Mouse (Mus musculus): ENCODE results near the gene 6430571L13Rik. TPM values are rescaled to one million over a fixed set of nuclear protein-coding genes. Genes with fewer than 3 reads are reported as not detected.

6430571L13Rik gene
- polyA plus RNA-seq (2015; fragmentation: Nextera tagmentation; extraction: Ambion mirVana) = 9.7 TPM in 2 replicates

DNA sequence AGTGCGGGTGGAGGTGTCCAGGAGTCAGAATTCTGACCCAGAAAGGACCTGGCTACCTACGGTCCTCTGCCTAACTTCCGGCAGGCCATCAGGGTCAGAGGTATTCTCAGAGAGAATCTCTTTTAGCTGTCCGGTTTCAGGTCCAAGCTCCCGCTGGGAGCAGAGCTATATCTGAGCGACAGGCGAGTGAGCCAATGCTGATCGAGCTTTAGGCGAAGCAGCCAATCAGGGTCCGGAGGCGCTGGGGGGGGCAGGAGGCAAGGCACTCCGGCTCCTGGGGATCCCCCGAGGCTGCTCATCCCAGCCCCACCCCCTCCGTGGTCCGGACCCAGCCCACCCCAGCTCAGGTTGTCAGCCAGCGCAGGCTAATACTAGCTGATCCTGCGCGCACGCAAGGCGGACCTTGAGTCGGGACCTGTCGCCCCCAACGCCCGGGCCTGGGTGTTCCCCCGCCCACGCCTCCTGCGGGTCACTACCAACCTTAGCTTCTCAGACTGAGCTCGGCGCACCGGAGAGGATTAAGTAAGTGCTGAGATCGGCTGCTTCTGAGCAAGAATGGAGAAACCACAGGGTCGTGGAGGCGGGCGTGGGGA lies at the start of gene 6430571L13Rik:
TSS of gene 6430571L13Rik (plus strand) at position 336 of the 593 bp plus-strand sequence.
- under 1% methylated on average over 34 of the region's 34 CpGs for WGBS
- Histone ChIP-seq H3K27me3 (replicated peaks) (no peaks in the 10 kb centered on the region), H3K4me2 (peak within 1 kb of the TSS; percentile 66), H3K9me3 (no peaks in the 10 kb centered on the region), H3K4me3 (peak within 1 kb of the TSS; percentile 59), H3K9ac (peak within 1 kb of the TSS; percentile 65), H3K27ac (peak within 1 kb of the TSS; percentile 75), H3K4me1 (peaks cover 32% of the 10 kb centered on the region), H3K36me3 (replicated peaks) (no peaks in the 10 kb centered on the region)
- peak; percentile 92 for ATAC-seq (replicated peaks)

DNA sequence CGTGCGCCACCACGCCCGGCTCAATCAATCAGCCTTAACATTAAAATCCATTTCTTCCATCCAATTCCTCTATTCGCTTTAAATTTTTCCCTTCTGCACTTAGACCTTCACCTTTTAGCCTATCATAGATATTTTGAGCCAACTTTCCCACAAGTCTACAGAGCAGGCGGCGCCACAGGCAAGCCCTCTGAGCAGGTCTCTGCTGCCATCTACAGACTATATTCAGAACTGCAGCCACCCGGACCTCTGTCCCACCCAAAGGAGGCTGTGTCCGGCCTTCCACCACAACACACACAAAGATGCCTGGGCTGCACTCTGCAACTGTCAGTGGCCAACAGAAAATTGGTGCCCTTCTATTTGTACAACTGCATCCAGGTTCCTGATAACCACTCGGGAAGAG lies 49.5 kb upstream of the 6430571L13Rik start:
- WGBS = 30% methylated on average over 10 of the region's 10 CpGs
- 0 out of 2 replicates have a peak, but pooled peaks have one; percentile 55 for ATAC-seq (replicated peaks)

DNA sequence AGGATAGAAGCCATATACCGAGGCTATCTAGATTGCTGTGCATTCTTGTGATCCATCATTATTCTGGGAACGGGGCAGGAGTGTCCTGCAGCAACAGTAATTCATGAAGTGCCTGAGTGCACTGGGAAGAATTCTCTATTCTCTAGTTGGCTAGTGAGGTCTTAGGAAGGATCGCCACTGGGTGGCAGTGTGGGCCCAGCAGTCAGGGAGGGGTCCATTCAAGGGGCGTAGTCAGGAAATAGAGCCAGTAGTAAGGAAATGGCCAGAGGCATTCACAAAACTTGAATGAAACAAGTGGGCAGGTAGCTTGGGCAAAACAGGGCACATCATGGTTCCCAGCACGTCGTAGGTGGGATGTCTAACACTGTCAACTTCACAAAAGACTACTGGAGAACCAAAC lies 46.2 kb upstream of the 6430571L13Rik start:
- no peak for ATAC-seq (replicated peaks)

More for the DNA sequence above, 49.5 kb upstream of the 6430571L13Rik start:
- Histone ChIP-seq H3K4me3 (no peak overlapping the region), H3K4me1 (peaks cover 9% of the 10 kb centered on the region), H3K36me3 (replicated peaks) (no peaks in the 10 kb centered on the region), H3K9ac (no peak overlapping the region), H3K27ac (no peak overlapping the region), H3K4me2 (no peak overlapping the region), H3K27me3 (replicated peaks) (peaks cover 11% of the 10 kb centered on the region), H3K9me3 (no peaks in the 10 kb centered on the region)

DNA sequence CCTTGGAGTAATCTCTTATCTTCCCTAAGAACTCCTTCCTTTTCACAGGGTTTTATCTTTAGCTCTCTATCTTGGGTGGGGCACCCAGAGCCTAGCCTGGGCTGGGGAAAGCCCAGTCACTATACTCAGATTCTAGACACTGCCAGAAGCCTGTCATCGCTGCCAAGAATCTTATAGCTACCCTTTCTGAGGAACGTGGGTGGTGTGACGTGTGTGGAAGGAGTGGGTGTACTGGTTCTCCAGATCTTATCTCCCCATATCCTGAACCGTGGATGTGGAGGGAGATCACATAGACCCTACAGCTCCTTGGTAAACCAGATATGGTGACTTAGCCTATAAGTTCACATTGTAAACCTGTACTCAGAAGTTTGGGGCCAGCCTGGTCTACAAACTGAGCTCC lies 44.8 kb upstream of the 6430571L13Rik start:
- ATAC-seq (replicated peaks) = no peak
- Histone ChIP-seq H3K4me2 (peak overlapping the region; percentile 97), H3K9me3 (no peaks in the 10 kb centered on the region), H3K27me3 (replicated peaks) (no peaks in the 10 kb centered on the region; the same call in none of the 2 replicates), H3K27ac (no peak overlapping the region), H3K9ac (no peak overlapping the region), H3K4me3 (no peak overlapping the region), H3K36me3 (replicated peaks) (no peaks in the 10 kb centered on the region), H3K4me1 (peaks cover 22% of the 10 kb centered on the region)
- 84% methylated on average over 4 of the region's 4 CpGs for WGBS

More for the DNA sequence above, 46.2 kb upstream of the 6430571L13Rik start:
- H3K27ac ChIP-seq = no peak overlapping the region
- peaks cover under 1% of the 10 kb centered on the region for H3K27me3 ChIP-seq (replicated peaks)
- no peak overlapping the region for H3K9ac ChIP-seq
- no peak overlapping the region for H3K4me2 ChIP-seq
- no peaks in the 10 kb centered on the region for H3K36me3 ChIP-seq (replicated peaks)
- no peak overlapping the region for H3K4me3 ChIP-seq
- 8% methylated on average over 6 of the region's 6 CpGs for WGBS
- H3K4me1 ChIP-seq = peaks cover 28% of the 10 kb centered on the region
- H3K9me3 ChIP-seq = no peaks in the 10 kb centered on the region

GRCm38 (mm10) chr9:107296016-107296040 lies 44.6 kb upstream of the 6430571L13Rik start, which contains the start of gene Cish:
Cish (plus strand) TSS chr9:107296026.
- H3K9ac ChIP-seq = peak within 1 kb of the TSS; percentile 67
- no peaks in the 10 kb centered on the region for H3K36me3 ChIP-seq (replicated peaks)
- peak within 1 kb of the TSS; percentile 97 for H3K4me2 ChIP-seq
- ATAC-seq (replicated peaks) = no peak
- H3K4me1 ChIP-seq = peaks cover 22% of the 10 kb centered on the region
- peak within 1 kb of the TSS; percentile 72 for H3K4me3 ChIP-seq
- H3K27ac ChIP-seq = peak within 1 kb of the TSS; percentile 52
- no peaks in the 10 kb centered on the region; the same call in none of the 2 replicates for H3K27me3 ChIP-seq (replicated peaks)
- H3K9me3 ChIP-seq = no peaks in the 10 kb centered on the region

- peak; percentile 50 for ATAC-seq (replicated peaks)
- H3K9ac ChIP-seq = peak overlapping the region; percentile 15; the same call in 1 of the 2 replicates
- WGBS = 10% methylated on average over 14 of the region's 14 CpGs
- H3K9me3 ChIP-seq = no peaks in the 10 kb centered on the region
- no peaks in the 10 kb centered on the region; the same call in none of the 2 replicates for H3K27me3 ChIP-seq (replicated peaks)
- H3K36me3 ChIP-seq (replicated peaks) = no peaks in the 10 kb centered on the region
- peak overlapping the region; percentile 72 for H3K4me3 ChIP-seq
- peaks cover 22% of the 10 kb centered on the region for H3K4me1 ChIP-seq
- H3K4me2 ChIP-seq = peak overlapping the region; percentile 97
- H3K27ac ChIP-seq = no peak overlapping the region
Measured at GRCm38 (mm10) chr9:107296041-107296440, 44.4 kb upstream of the 6430571L13Rik start.

DNA sequence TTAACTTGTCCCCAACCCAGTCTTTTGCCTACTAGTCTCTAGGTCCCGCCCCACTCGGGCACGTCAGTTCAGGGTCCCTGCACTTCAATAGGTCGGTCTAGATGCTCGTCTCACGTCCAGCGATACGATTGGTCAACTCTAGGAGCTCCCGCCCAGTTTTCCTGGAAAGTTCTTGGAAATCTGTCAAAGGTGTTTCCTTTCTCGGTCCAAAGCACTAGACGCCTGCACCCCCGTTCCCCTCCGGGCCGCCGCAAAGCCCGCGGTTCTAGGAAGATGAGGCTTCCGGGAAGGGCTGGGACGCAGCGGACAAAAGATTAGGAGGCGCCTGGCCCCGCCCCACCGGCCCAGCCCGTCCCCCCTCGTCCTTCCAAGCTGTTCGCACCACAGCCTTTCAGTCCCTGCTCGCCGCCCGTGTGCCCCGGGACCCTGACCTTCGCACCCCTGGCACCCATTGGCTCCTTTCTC lies 43.9 kb upstream of the 6430571L13Rik start:
- under 1% methylated on average over 31 of the region's 31 CpGs for WGBS
- peak; percentile 98 for ATAC-seq (replicated peaks)
- Histone ChIP-seq H3K36me3 (replicated peaks) (no peaks in the 10 kb centered on the region), H3K27me3 (replicated peaks) (no peaks in the 10 kb centered on the region; the same call in none of the 2 replicates), H3K4me2 (peak overlapping the region; percentile 97), H3K9me3 (no peaks in the 10 kb centered on the region), H3K4me1 (peaks cover 22% of the 10 kb centered on the region), H3K27ac (peak overlapping the region; percentile 52), H3K4me3 (peak overlapping the region; percentile 72), H3K9ac (peak overlapping the region; percentile 67)

DNA sequence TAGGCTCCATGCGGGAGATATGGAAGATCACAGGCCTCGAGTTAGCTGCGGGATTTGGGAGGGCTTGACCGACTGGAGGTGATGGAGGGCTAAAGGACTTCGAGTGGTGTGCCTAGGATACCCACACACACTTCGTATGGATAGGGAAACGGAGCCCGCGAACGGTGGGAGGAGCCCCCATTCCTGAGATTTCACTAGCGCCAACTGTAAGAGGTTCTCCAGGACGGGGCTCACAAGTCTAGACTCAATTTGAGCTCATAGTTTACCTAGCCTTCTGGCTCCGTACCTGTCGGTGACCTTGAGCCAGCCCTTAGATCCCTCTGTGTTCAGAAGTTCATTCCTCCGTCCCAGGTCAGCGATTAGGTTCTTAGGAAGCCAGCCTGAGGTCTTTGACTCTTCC lies 43.3 kb upstream of the 6430571L13Rik start:
- H3K4me1 ChIP-seq = peaks cover 22% of the 10 kb centered on the region
- H3K36me3 ChIP-seq (replicated peaks) = no peaks in the 10 kb centered on the region
- peak overlapping the region; percentile 97 for H3K4me2 ChIP-seq
- peak; percentile 31; the same call in 1 of the 2 replicates for ATAC-seq (replicated peaks)
- no peaks in the 10 kb centered on the region for H3K9me3 ChIP-seq
- H3K9ac ChIP-seq = peak overlapping the region; percentile 67
- H3K27ac ChIP-seq = no peak overlapping the region
- WGBS = 15% methylated on average over 16 of the region's 16 CpGs
- H3K4me3 ChIP-seq = peak overlapping the region; percentile 72
- H3K27me3 ChIP-seq (replicated peaks) = no peaks in the 10 kb centered on the region; the same call in 1 of the 2 replicates

DNA sequence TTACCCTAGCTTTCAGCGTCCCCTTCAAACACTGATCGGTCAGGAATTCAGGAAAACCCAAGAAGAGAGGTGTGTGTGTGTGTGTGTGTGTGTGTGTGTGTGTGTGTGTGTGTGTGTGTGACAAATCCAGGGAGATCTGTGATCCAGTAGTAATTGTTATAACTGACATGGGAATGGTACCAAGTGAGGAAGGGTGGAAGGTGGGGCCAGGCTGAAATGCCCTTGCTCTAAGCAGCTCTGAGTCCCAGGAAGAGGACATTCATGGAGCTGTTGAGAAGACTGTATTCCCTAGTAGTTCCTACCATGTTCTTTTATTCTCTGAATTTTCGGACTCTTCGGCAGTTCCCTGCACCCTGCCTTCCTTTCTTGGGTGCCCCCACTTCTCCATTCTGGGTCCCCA lies 42.7 kb upstream of the 6430571L13Rik start:
- H3K4me1 ChIP-seq = peaks cover 22% of the 10 kb centered on the region
- no peaks in the 10 kb centered on the region for H3K36me3 ChIP-seq (replicated peaks)
- no peak overlapping the region for H3K27ac ChIP-seq
- no peaks in the 10 kb centered on the region for H3K9me3 ChIP-seq
- no peaks in the 10 kb centered on the region; the same call in 1 of the 2 replicates for H3K27me3 ChIP-seq (replicated peaks)
- peak overlapping the region; percentile 97 for H3K4me2 ChIP-seq
- H3K9ac ChIP-seq = no peak overlapping the region
- no peak for ATAC-seq (replicated peaks)
- peak overlapping the region; percentile 72 for H3K4me3 ChIP-seq
- WGBS = 91% methylated on average over 4 of the region's 4 CpGs

DNA sequence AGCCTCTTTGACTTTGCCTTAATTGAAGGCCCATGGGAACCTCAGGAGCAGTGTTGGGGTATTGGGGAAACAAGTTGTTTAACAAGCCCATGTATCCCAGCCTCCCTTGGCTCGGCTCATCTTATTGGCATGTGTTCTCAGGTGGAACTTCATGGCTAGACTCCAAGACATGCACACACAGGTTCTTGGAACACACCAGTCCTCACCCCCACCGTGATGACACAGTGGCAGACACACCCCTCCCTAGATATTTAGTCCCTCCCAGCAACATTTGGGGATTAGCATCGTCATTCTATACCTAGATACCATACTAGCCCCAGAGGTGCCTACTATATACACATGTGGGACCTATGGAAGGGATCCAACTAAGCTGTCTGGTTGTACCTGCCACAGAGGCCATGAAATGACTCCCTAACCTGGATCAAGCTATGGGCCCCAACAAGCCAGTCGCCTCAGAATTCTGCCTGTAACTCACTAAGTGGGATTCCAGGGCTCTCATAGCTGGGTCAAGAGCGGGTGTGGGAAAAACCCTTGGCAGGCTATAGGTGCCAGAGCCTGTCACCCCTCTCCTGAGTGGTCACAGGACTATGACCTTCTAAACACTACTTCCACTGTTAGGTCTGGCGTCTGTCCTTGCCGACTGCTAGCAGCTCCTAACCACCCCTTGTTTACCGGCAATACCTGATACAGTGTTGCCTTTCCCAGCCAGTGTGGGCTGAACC lies 42.2 kb upstream of the 6430571L13Rik start:
- H3K27me3 ChIP-seq (replicated peaks) = no peaks in the 10 kb centered on the region
- H3K4me1 ChIP-seq = peaks cover 22% of the 10 kb centered on the region
- 89% methylated on average over 8 of the region's 8 CpGs for WGBS
- H3K27ac ChIP-seq = no peak overlapping the region
- no peaks in the 10 kb centered on the region for H3K36me3 ChIP-seq (replicated peaks)
- H3K4me3 ChIP-seq = 0 out of 2 replicates have a peak overlapping the region, but pooled peaks have one; percentile 72
- H3K4me2 ChIP-seq = peak overlapping the region; percentile 97
- no peak overlapping the region for H3K9ac ChIP-seq
- no peak for ATAC-seq (replicated peaks)
- no peaks in the 10 kb centered on the region for H3K9me3 ChIP-seq

DNA sequence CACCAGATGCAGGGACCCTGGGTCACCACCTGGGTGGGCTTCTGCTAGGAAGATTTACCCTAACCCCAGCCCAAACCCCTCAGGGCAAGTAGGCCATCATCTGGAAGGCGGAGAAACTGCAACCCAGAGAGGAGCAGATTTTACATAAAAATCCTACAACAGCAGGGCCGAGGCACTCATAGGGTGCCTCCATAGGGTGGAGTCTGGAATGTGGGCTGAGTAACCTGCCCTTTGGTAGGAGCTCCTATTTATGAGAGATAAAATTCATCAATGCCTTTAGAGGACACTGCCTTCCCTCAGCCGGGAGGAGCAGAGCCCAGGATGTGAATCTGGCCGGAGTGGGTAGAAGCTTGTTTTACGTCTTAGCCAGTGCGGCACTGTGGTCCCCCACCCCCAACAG lies 41.5 kb upstream of the 6430571L13Rik start:
- Histone ChIP-seq H3K4me3 (no peak overlapping the region), H3K36me3 (replicated peaks) (no peaks in the 10 kb centered on the region), H3K9me3 (no peaks in the 10 kb centered on the region), H3K9ac (no peak overlapping the region), H3K27me3 (replicated peaks) (no peaks in the 10 kb centered on the region), H3K4me2 (no peak overlapping the region), H3K4me1 (peaks cover 22% of the 10 kb centered on the region), H3K27ac (no peak overlapping the region)
- ATAC-seq (replicated peaks) = no peak
- 89% methylated on average over 6 of the region's 6 CpGs for WGBS

DNA sequence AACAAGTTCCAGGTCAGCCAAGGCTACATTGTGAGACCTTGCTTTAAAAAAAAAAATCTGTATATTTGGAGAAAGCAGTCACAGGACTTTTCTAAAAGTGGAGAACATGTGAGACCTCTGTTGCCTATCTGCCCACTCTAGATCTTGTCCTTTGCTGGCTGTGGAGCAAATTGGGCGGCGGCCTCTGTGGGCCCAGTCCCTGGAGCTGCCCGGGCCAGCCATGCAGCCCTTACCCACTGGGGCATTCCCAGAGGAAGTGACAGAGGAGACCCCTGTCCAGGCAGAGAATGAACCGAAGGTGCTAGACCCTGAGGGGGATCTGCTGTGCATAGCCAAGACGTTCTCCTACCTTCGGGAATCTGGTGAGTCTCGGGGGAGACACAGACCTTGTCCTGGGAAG lies 40.6 kb upstream of the 6430571L13Rik start:
- H3K9ac ChIP-seq = no peak overlapping the region
- H3K4me3 ChIP-seq = no peak overlapping the region
- H3K4me2 ChIP-seq = no peak overlapping the region
- no peak overlapping the region for H3K27ac ChIP-seq
- H3K4me1 ChIP-seq = peaks cover 22% of the 10 kb centered on the region
- no peak for ATAC-seq (replicated peaks)
- WGBS = 90% methylated on average over 7 of the region's 7 CpGs
- H3K36me3 ChIP-seq (replicated peaks) = no peaks in the 10 kb centered on the region
- H3K9me3 ChIP-seq = no peaks in the 10 kb centered on the region
- no peaks in the 10 kb centered on the region for H3K27me3 ChIP-seq (replicated peaks)
